Mouse (Mus musculus): ENCODE results near the gene Sspn. TPM values are rescaled to one million over a fixed set of nuclear protein-coding genes. Genes with fewer than 3 reads are reported as not detected.

Sspn gene
- total and polyA plus RNA-seq, 2 experiments from 2014 or later: 74.1 to 92.0 TPM

DNA sequence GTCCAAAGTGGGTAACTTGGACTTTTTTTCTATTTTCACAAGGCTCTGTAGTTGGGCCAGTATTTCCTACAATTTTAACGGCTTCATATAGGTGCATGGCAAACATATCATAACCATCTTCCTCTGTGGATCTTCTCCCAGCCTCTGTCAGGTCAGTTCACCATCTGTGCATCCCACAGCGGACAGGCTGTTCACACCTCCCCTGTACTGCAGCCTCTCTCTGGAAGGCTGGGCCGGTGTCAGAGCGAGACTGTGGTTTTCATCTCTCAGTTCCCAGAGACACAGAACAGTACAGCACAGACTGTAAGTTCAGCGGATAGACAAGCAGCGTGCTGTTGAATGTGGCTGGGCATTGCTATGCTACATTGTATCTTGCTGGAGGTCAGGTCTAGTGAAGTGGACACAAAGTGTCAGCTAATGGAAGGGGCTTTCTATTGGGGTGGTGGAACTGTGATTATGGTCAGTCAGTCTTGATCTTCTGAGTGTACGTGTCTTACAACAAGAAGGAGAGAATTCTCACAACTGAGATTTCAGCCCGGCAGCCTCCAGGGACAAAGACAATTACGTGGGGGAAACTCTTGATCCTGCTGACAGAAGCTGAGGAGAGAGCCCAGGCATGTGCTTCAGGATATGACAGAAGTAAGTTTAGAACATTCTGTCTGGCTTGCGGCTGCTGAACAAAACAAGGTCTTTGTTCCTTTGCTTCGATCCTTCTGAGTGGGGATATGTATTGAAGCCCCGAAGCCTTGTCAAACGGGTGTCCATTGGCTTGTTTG lies 21.9 kb downstream of the Sspn start:
- DNase-seq (ENCODE audit: low spot score) (peak; percentile 67), ATAC-seq (ENCODE audit: insufficient read depth, low read depth) (0 out of 2 replicates have a peak, but pooled peaks have one; percentile 33)
- H3K27me3 ChIP-seq (ENCODE audit: control insufficient read depth, insufficient read depth, low read length): no peaks in the 10 kb centered on the region
- TF ChIP-seq CTCF (IDR thresholded peaks at IDR 0.05; ENCODE audit: low read depth) (no peak), EP300 (IDR thresholded peaks at IDR 0.05; ENCODE audit: low read depth) (no peak)
- no peak overlapping the region for H3K4me3 ChIP-seq (ENCODE audit: low read depth, low read length)
- no peak overlapping the region for H3K4me2 ChIP-seq (ENCODE audit: low read depth, low read length)
- H3K36me3 ChIP-seq (replicated peaks; ENCODE audit: control insufficient read depth, insufficient read depth, low read length): no peaks in the 10 kb centered on the region; the same call in 1 of the 2 replicates
- no peak overlapping the region for H3K9ac ChIP-seq (replicated peaks; ENCODE audit: low read depth, low read length)
- H3K4me1 ChIP-seq (ENCODE audit: control insufficient read depth, insufficient read depth): peaks cover 62% of the 10 kb centered on the region
- H3K27ac ChIP-seq (ENCODE audit: low read depth): peak overlapping the region; percentile 62
- WGBS: 29% methylated on average over 13 of the region's 13 CpGs
- H3K9me3 ChIP-seq (replicated peaks; ENCODE audit: control insufficient read depth, low read length): no peaks in the 10 kb centered on the region

- DNase-seq (ENCODE audit: low spot score) (peak; percentile 77), ATAC-seq (ENCODE audit: insufficient read depth, low read depth) (peak; percentile 81)
- TF ChIP-seq CTCF (IDR thresholded peaks at IDR 0.05; ENCODE audit: low read depth) (no peak), EP300 (IDR thresholded peaks at IDR 0.05; ENCODE audit: low read depth) (no peak)
- Histone ChIP-seq H3K4me2 (ENCODE audit: low read depth, low read length) (no peak overlapping the region), H3K27ac (ENCODE audit: low read depth) (peak overlapping the region; percentile 84), H3K9me3 (replicated peaks; ENCODE audit: control insufficient read depth, low read length) (no peaks in the 10 kb centered on the region), H3K36me3 (replicated peaks; ENCODE audit: control insufficient read depth, insufficient read depth, low read length) (peaks cover 14% of the 10 kb centered on the region; the same call in 1 of the 2 replicates), H3K4me1 (ENCODE audit: control insufficient read depth, insufficient read depth) (peaks cover 33% of the 10 kb centered on the region), H3K4me3 (ENCODE audit: low read depth, low read length) (no peak overlapping the region), H3K27me3 (ENCODE audit: control insufficient read depth, insufficient read depth, low read length) (no peaks in the 10 kb centered on the region), H3K9ac (replicated peaks; ENCODE audit: low read depth, low read length) (no peak overlapping the region)
- WGBS: 42% methylated on average over 6 of the region's 6 CpGs
Measured at GRCm38 (mm10) chr6:145957427-145957965, 26.1 kb downstream of the Sspn start.

GRCm38 (mm10) chr6:145958070-145958469 lies 26.6 kb downstream of the Sspn start:
- peaks cover 28% of the 10 kb centered on the region for H3K4me1 ChIP-seq (ENCODE audit: control insufficient read depth, insufficient read depth)
- no peak overlapping the region for H3K4me2 ChIP-seq (ENCODE audit: low read depth, low read length)
- no peaks in the 10 kb centered on the region for H3K27me3 ChIP-seq (ENCODE audit: control insufficient read depth, insufficient read depth, low read length)
- peak overlapping the region; percentile 84 for H3K27ac ChIP-seq (ENCODE audit: low read depth)
- H3K9ac ChIP-seq (replicated peaks; ENCODE audit: low read depth, low read length): peak overlapping the region; percentile 15; the same call in 1 of the 2 replicates
- DNase-seq (ENCODE audit: low spot score): no peak
- ATAC-seq (ENCODE audit: insufficient read depth, low read depth): no peak
- H3K9me3 ChIP-seq (replicated peaks; ENCODE audit: control insufficient read depth, low read length): no peaks in the 10 kb centered on the region
- WGBS: 32% methylated on average over 5 of the region's 5 CpGs
- no peak for TF ChIP-seq CTCF (IDR thresholded peaks at IDR 0.05; ENCODE audit: low read depth)
- no peak for TF ChIP-seq EP300 (IDR thresholded peaks at IDR 0.05; ENCODE audit: low read depth)
- no peak overlapping the region for H3K4me3 ChIP-seq (ENCODE audit: low read depth, low read length)
- H3K36me3 ChIP-seq (replicated peaks; ENCODE audit: control insufficient read depth, insufficient read depth, low read length): peaks cover 16% of the 10 kb centered on the region; the same call in 1 of the 2 replicates

GRCm38 (mm10) chr6:145961047-145961446 lies 29.6 kb downstream of the Sspn start:
- H3K4me3 ChIP-seq (ENCODE audit: low read depth, low read length): no peak overlapping the region
- TF ChIP-seq CTCF (IDR thresholded peaks at IDR 0.05; ENCODE audit: low read depth) (no peak), EP300 (IDR thresholded peaks at IDR 0.05; ENCODE audit: low read depth) (no peak)
- no peak overlapping the region for H3K9ac ChIP-seq (replicated peaks; ENCODE audit: low read depth, low read length)
- ATAC-seq (ENCODE audit: insufficient read depth, low read depth) (no peak), DNase-seq (ENCODE audit: low spot score) (no peak)
- no peaks in the 10 kb centered on the region for H3K9me3 ChIP-seq (replicated peaks; ENCODE audit: control insufficient read depth, low read length)
- H3K4me2 ChIP-seq (ENCODE audit: low read depth, low read length): no peak overlapping the region
- peaks cover 16% of the 10 kb centered on the region; the same call in 1 of the 2 replicates for H3K36me3 ChIP-seq (replicated peaks; ENCODE audit: control insufficient read depth, insufficient read depth, low read length)
- no peaks in the 10 kb centered on the region for H3K27me3 ChIP-seq (ENCODE audit: control insufficient read depth, insufficient read depth, low read length)
- no peak overlapping the region for H3K27ac ChIP-seq (ENCODE audit: low read depth)
- peaks cover 22% of the 10 kb centered on the region for H3K4me1 ChIP-seq (ENCODE audit: control insufficient read depth, insufficient read depth)
- 66% methylated on average over 8 of the region's 8 CpGs for WGBS

GRCm38 (mm10) chr6:145963966-145964365 lies 32.5 kb downstream of the Sspn start:
- H3K4me3 ChIP-seq (ENCODE audit: low read depth, low read length): no peak overlapping the region
- H3K9me3 ChIP-seq (replicated peaks; ENCODE audit: control insufficient read depth, low read length): no peaks in the 10 kb centered on the region
- H3K4me1 ChIP-seq (ENCODE audit: control insufficient read depth, insufficient read depth): peaks cover 23% of the 10 kb centered on the region
- WGBS: 67% methylated on average over 13 of the region's 13 CpGs
- peaks cover 16% of the 10 kb centered on the region; the same call in 1 of the 2 replicates for H3K36me3 ChIP-seq (replicated peaks; ENCODE audit: control insufficient read depth, insufficient read depth, low read length)
- H3K27ac ChIP-seq (ENCODE audit: low read depth): peak overlapping the region; percentile 53
- ATAC-seq (ENCODE audit: insufficient read depth, low read depth) (no peak), DNase-seq (ENCODE audit: low spot score) (no peak)
- H3K4me2 ChIP-seq (ENCODE audit: low read depth, low read length): no peak overlapping the region
- no peak for TF ChIP-seq CTCF (IDR thresholded peaks at IDR 0.05; ENCODE audit: low read depth)
- TF ChIP-seq EP300 (IDR thresholded peaks at IDR 0.05; ENCODE audit: low read depth): no peak
- no peaks in the 10 kb centered on the region for H3K27me3 ChIP-seq (ENCODE audit: control insufficient read depth, insufficient read depth, low read length)
- no peak overlapping the region for H3K9ac ChIP-seq (replicated peaks; ENCODE audit: low read depth, low read length)
